Mouse (Mus musculus): ENCODE results near the gene Narfl.

GRCm38 (mm10) chr17:25777948-25778347 is 4.4 kb downstream of the Narfl start:
- TF ChIP-seq HCFC1 (IDR thresholded peaks at IDR 0.05; ENCODE audit: borderline replicate concordance, insufficient read depth, low read length) = no peak
- TF ChIP-seq ZC3H11A (IDR thresholded peaks at IDR 0.05; ENCODE audit: borderline replicate concordance, low read depth, low read length) = no peak

Measured in ES-E14 (cell line).